Mouse (Mus musculus) gastrocnemius, adult 18-20 months (tissue): ENCODE data around the gene Tdrd3. TPM values are rescaled to one million over a fixed set of nuclear protein-coding genes. Genes with fewer than 3 reads are reported as not detected.

Experiments
- DNase-seq: peaks from one replicate; pipeline ENCODE4 v3.0.0; 2021; ENCODE audit warnings: low spot score
- long read RNA-seq, 2 experiments: library from polyadenylated mRNA; stranded (forward); transcript quantifications; one replicate each; pipeline ENCODE4 v2.0.0; 2021
- total RNA-seq, 2 experiments: library from RNA; stranded (reverse); gene quantifications; 2 replicates each; pipeline ENCODE4 v1.2.3; 2021

Tdrd3 gene
- 10 to 100 TPM; 21.9 to 23.4 TPM for total RNA-seq
- long read RNA-seq, experiment 1, full-length matches to known transcripts = 15 of 32 reads
- long read RNA-seq, experiment 1, partial matches to known transcripts = 2 of 32 reads
- long read RNA-seq, experiment 1, other reads (novel, unspliced or antisense) = 15 of 32 reads
- long read RNA-seq, experiment 2, full-length matches to known transcripts = 14 of 21 reads
- long read RNA-seq, experiment 2, partial matches to known transcripts = 2 of 21 reads
- long read RNA-seq, experiment 2, other reads (novel, unspliced or antisense) = 5 of 21 reads

DNA sequence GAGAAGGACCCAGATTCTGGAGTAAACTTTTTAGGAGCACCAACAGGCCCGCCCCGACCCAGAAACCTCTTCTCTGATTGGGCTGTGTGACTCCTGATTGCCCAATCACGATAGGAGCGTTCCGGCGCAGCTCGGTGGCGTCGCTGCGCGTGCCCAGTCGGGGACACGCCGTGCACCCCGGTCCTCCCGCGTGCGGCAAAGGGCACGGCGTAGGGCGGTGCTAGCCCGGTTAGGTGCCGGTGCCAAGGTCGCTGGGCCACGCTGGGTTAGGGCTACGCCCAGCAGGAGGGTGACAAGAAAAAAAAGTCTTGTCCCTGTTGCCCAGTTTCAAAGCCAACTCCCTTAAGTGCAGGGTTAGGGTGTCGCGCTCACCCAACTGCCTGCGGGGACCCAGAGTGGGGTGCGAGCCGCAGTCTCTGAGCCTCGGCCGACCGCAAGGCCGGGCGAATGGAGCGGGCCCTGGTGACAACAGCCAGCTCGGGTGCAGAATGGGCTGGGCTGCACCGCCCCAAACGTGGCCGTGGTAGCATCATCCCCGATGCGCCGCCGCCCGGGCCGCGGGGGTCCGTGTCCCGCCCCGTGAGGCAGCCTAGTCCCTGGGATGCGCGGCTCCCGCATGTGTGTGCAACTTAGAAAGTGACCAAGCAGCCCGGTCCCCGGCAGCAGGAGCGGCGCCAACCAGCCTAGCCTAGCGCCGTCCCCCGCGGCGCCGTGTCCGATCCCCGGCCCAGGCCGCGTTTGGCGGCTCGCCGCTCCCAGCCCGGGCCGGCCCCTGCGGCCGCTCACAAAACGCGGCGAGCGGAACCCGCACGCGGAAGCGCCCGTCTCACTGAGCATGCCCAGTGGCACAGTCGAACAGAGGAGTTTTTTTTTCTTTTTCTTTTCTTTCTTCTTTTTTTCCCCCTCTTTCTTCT is at the start of gene Tdrd3:
TSS of gene Tdrd3 (plus strand) at position 832 of the 914 bp plus-strand sequence.
- peak; percentile 94 for DNase-seq

DNA sequence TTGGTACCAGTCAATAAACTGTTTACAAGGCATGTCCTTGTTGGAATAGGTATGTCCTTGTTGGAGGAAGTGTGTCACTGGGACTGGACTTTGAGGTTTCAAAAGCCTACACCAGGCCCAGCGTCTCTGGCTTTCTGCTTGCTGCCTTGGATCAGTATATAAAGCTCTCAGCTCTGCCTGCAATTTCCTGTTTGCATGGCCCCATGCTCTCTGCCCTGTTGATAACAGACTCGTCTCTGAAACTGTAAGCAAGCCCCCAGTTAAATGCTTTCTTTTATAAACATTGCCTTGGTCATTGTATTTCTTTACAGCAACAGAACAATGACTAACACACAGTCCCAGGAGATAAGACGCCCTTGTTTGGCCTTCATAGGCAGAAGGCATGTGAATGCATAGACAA is 49.3 kb upstream of the Tdrd3 start:
- no peak for DNase-seq

DNA sequence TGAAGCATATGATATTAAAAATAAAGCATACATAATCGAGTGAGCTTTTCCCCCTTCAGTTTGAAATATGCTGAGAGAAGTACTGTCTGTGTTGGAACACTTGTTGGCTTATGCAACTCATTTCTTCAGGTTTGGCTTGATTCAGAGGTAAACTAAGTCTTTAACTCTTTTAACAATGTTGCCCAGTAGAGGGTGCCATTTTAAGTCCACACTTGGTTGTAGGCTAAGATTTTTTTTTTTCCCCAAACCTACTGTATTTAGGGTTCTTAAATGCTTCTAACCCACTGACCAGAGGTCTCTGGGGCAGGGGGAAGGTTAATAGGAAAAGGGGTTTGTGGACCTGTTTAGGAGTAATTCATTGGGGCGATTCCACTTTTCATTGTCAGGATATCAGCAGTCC is 33.4 kb upstream of the Tdrd3 start:
- no peak for DNase-seq

GRCm38 (mm10) chr14:87384288-87385268 is 31.9 kb upstream of the Tdrd3 start:
- DNase-seq = peak; percentile 3

DNA sequence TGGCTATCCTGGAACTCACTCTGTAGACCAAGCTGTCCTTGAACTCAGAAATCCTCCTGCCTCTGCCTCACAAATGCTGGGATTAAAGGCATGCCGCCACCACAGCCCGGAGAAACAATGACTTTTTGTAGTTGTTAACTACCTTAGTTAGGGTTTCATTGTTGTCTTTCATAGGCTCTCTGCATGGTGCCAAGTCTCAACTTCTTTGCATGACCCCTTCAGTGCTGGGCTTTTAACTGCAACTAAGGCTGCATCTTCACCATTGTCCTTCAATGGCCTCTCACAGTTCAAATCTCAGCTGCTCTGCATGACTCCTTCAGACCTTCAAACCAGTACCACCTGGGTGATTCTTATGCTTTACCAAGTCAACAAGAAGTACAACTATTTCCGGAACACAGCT is 23.3 kb upstream of the Tdrd3 start:
- DNase-seq = no peak

DNA sequence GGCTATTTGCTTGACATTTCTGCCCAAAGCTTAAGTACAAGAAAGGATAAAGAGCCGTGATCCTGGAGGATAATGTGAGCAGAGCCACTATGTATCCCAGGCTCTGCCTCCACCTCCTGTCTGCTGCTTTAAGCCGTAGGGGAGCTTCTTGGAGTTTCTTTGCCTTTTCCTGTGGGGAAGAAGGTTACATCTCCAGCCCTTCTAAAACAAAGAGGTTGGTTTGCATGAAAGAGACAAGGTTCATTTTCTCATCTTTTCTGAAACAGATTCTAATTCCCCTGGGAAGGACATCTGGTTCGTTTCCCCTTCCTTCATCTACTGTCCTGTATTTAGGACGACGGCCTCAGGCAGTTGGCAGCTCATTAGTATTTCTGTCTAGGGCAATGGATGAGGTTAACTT is 19.8 kb upstream of the Tdrd3 start:
- DNase-seq = no peak

DNA sequence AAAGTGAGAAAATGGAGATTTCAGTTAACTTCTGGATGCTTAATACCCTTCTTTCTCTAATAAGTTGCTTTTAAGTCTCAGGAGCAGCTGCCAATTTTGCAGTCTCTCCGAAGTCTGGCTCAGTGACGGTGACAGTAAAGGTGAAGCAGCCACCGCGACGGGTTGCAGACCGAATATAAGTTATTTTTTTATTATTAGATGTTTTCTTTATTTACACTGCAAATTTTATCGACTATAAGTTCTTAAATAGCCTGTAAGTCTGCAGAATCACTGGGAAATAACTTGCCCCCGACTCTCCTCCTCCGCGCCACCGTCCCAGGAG is 992 bp upstream of the Tdrd3 start:
- DNase-seq = no peak

DNA sequence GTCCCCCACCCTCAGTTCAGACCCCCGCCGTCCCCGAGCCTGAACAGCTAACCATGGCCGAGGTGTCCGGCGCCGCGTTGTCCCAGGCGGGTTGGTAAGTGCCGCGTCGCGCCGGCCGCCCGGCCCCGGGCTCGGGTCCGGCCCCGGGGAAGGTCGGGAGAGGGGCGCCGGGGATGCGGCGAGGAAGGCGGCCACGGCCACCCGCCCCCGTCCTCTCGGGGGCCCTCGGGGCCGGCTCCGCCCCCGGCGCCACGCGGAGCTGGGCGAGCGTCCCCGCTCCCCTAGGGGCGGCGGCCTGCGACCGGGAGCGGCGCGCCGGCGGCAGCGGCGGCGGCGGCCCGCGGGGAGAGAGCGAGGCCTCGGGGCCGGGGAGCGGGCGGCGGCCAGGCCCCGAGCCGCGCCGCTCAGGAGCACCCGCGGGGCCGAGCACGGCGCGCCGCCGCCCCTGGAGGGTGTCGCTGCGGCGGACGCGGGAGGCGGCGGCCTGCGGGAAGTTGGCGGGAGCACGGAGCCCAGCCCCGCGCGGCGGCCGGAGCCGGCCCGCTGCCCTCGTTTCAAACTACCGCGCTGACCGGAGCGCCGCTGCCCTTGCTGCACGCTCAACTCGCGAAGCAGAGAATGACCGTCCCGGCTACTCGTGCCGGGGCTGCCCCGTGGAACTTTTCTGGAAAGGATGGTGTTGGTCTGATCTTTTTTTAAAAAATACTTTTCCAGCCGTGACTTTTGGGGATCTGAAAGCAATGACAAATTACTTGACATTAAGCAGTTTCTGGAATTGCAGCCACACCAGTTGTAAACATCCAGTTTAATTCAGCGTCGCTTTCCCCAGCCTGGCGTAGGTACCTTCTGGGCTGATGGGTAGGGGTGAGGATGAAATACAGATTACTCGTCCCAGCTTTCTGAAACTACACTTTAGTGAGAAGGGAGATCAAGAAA is 584 bp downstream of the Tdrd3 start:
- DNase-seq = peak; percentile 49

DNA sequence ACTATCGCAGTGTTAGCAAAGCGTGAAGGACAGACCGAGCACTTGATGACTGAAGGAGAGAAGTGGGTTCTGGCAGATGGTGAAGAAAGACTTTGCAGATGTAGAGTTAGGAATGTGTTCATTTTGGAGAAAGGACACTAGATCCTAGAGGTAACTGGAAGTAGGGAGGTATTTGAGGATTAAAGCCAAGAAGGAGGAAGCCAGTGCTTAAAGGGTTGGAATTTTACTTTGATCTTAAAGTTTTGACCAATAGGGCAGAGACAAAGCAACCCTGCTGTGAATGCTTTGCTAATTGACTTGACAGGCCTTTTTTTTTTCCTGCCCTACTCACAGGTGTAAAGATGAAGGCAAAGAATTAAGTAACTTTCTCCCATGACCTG is 1.2 kb downstream of the Tdrd3 start:
- DNase-seq = no peak

GRCm38 (mm10) chr14:87419740-87420139 is 3.3 kb downstream of the Tdrd3 start:
- no peak for DNase-seq

DNA sequence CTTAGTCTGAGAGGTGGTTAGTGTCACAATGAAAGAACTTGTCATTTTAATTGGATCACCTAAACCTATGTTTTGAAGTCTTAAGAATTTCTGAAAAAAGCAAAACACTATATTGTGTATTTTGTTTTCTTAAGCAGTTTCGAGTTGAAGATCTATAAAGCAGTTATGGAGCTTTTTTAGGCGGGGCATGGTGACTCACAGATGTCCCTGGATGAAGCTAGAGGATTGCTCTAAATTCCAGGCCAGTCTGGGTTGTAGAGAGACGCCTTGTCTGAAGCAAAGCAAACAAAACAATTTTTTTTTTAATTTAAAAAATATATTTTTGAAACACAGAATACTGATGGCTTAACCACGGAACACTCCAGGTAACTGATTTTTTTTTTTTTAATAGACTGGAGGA is 4.1 kb downstream of the Tdrd3 start:
- no peak for DNase-seq

DNA sequence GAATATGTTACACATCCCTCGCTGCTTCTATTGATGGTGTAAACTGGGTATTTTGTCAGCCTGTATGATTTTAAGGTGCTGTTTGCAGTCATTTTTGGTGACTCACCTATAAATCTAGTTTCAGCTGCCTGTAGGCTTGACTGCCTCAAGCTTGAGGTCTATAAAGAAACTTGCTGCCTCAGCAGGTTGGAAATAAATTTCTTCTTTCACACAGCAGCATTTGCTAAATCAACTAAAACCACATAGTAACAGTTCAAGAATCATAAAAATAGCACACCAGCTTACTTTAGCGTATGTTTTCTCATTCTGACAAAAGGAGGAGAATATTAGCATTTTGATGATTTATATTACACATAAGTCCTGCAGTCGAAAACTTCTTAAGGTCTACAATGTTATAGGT is 6.0 kb downstream of the Tdrd3 start:
- no peak for DNase-seq

DNA sequence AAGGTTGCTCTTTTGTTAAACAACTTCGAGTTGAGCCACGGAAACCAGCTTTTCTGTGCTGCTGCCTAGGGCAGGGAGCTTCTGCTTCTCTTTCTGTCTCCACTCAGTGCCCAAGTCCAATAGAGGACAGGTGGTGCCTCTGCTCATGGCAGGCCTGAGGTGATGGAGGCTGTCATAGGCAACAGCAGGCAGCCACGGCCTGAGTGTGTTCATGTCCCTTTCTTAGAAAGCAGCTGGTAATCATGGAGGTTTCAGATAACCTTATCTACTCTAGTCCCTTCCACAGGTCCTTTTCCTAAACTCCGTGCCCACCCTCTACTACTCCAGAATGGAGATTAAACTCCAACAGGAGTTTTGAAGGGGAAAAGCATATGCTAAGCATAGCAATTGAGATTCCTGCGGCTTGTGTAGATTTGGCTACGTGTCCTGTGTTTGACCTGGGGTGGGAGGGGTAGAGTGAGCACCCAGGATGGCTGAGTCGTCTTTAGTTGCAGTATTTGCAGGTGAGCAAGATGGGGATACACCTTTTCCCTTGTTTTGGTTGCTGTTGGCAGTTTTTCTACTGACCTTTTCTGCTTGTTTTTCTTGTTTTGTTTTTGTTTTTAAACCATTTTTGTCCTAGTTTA is 10.0 kb downstream of the Tdrd3 start:
- DNase-seq = no peak

- no peak for DNase-seq
These were observed 10.6 kb downstream of the Tdrd3 start for GRCm38 (mm10) chr14:87427032-87427431.

DNA sequence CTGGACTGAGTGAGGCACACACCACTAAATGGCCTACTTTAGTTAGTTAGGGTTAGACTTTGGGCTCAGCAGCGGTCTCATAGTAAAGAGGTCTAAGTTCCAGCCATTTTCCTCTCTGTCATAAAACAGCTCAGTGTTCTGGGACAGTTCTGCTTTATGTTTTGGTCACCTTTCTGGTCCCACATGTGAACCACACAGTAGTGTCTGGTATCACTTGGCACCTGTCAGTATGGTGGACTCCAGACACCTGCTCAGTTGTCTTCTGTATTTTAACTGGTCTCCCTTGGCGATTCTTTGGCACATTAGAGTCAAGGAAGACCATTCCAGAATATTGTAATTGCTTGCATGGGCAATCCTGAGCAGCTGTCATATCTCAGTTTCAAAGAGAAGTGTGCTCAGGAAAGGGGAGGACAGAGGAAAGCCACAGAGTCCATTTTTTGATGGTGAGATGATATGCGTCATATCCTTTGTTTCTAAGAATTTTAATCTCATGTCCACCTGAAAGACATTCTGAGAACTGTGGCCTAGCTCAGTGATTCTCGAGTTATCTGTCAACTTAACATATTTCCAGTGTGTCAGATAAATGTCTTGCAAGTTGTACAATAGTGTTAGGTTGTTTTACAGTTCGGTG is 11.3 kb downstream of the Tdrd3 start:
- no peak for DNase-seq

GRCm38 (mm10) chr14:87433390-87433915 is 17.0 kb downstream of the Tdrd3 start:
- no peak for DNase-seq

DNA sequence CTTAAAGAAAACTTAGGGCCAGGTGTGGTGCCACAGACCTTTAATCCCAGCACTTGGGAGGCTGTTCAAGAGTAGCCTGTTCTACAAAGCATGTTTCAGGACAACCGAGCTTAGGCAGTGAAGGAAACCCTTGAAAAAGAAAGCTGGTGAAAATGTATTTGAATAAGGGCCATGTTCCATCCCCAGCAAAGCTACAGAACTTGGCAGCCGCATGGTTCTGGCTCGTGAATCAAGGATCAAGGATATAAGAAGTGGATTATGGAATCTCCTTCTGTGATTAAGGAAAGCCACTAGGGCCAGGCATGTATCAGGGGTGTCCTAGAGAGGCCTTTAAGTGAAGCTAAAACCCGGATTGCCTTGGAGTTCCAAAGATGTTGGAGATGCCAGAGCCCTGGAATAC is 18.9 kb downstream of the Tdrd3 start:
- no peak for DNase-seq

GRCm38 (mm10) chr14:87439721-87440120 is 23.3 kb downstream of the Tdrd3 start:
- no peak for DNase-seq

DNA sequence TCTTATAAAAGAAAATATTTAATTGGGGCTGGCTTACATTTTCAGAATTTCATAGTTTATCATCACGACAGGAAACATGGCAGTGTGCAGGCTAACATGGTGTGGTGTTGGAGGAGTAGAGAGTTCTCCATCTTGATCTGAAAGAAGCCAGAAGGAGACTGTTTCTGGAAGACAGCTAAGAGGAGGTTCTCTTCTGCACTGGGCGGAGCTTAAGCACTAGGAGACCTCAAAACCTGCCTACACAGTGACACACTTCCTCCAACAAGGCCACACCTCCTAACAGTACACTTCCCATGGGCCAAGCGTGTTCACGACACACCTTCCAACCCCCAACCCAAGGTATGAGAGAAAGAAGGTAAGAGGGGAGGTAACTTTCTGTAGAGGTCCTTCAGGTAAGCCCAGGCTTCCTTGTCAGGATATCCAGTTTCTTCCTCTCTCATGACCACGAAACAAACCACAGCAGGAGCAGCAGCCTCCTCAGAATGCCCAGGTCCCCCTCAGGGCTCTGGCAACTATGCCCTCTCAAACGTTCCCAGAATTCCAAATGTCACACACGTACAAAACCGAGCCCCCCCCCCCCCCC is 30.0 kb downstream of the Tdrd3 start:
- no peak for DNase-seq
